7 mouse cellular contexts compared by ENCODE assay signal in the genomic region with DNA sequence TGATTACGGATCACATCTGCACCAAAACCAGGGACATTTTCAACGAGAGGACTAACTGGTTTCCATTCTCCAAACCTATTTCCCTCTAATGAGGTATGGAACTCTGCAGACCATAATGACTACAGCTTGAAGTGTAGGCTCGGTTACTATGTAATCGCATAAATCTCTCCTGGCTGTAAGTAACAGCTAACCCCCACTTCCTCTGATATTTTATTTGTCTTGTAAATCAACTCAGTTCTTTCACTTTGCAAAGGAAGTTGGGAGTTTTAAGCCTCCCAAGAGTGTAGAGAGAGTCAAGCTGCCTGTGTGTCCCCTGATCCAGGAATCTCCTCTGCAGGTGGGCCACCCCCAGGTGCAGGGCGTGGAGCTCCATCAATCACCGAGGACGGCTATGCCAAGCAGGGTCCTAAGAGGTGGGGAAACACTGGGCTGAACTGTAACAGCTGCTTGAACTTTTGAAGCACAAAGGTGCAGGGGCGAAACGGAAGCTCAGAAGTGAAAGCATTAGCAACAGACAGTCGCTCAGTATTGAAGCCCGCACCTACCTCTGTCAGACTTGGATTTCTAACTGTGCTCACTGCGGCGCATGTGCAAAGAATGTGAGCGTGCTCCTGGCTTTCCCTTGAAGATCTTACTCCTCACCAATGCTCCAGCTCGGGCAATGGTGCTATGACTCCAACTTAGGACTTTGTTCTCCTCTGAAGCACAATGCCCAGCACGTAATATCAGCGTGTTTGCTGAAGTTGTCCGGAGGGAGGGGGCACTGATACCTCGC.
DNase-seq lines count a peak whose midpoint lies in the region; ATAC-seq and TF ChIP-seq lines count a peak whose summit lies in the region.

No protein-coding gene starts in this region.

- H3K4me3 ChIP-seq in kidney, postnatal 0 days (replicated peaks; ENCODE audit: low read depth, low read length), result peak overlapping the region; percentile 31
- no peak overlapping the region for H3K4me3 ChIP-seq in midbrain, embryonic 12.5 days

- peak; percentile 85 for ATAC-seq in CD4-positive, CD25-positive, alpha-beta regulatory T cell, adult 4 months
- ATAC-seq in kidney, postnatal 0 days (replicated peaks; ENCODE audit: low FRiP score, low read depth), result peak; percentile 57
- peak; percentile 41; the same call in 1 of the 2 replicates for ATAC-seq in midbrain, embryonic 12.5 days (ENCODE audit: low FRiP score, low read depth)
- no peak for ATAC-seq in monocyte, adult 5-6 weeks (replicated peaks; ENCODE audit: insufficient number of reproducible peaks, low FRiP score, low TSS enrichment, poor library complexity, severe bottlenecking)

- 6% methylated on average over 19 of the region's 19 CpGs for whole genome bisulfite sequencing in kidney, postnatal 0 days
- 59% methylated on average over 19 of the region's 19 CpGs for WGBS in midbrain, embryonic 12.5 days

- peak overlapping the region; percentile 62 for H3K4me2 ChIP-seq in kidney, postnatal 0 days (ENCODE audit: low read length)
- peak overlapping the region; percentile 29 for H3K4me2 ChIP-seq in midbrain, embryonic 12.5 days (replicated peaks)

- peak overlapping the region; percentile 32 for H3K9ac ChIP-seq in kidney, postnatal 0 days (ENCODE audit: low read depth, low read length)
- H3K9ac ChIP-seq in midbrain, embryonic 12.5 days (replicated peaks), result no peak overlapping the region

- H3K27me3 ChIP-seq in kidney, postnatal 0 days (ENCODE audit: insufficient read depth, low read length), result no peaks in the 10 kb centered on the region
- 0 out of 2 replicates have a peak, but pooled peaks cover 15% of the 10 kb centered on the region for H3K27me3 ChIP-seq in midbrain, embryonic 12.5 days

- DNase-seq in B cell, adult 2 months, result peak; percentile 11 to 36
- DNase-seq in forelimb bud, embryonic 11.5 days (ENCODE audit: low read depth, low spot score), result peak; percentile 78
- peak; percentile 91 for DNase-seq in kidney, postnatal 0 days (ENCODE audit: low spot score)
- no peak for DNase-seq in cerebellum, postnatal 4 days (ENCODE audit: low spot score in 2 of 2)

- peaks cover 18% of the 10 kb centered on the region; the same call in 1 of the 2 replicates for H3K4me1 ChIP-seq in kidney, postnatal 0 days (replicated peaks; ENCODE audit: insufficient read depth, low read length)
- H3K4me1 ChIP-seq in midbrain, embryonic 12.5 days, result peaks cover 8% of the 10 kb centered on the region; the same call in 1 of the 2 replicates

- no peaks in the 10 kb centered on the region for H3K9me3 ChIP-seq in kidney, postnatal 0 days (replicated peaks; ENCODE audit: low read length)
- no peaks in the 10 kb centered on the region for H3K9me3 ChIP-seq in midbrain, embryonic 12.5 days

- no peak for TF ChIP-seq CTCF in kidney, postnatal 0 days (IDR thresholded peaks at IDR 0.05; ENCODE audit: low read depth)

- peak overlapping the region; percentile 71 for H3K27ac ChIP-seq in kidney, postnatal 0 days
- no peak overlapping the region for H3K27ac ChIP-seq in midbrain, embryonic 12.5 days (replicated peaks)

- no peaks in the 10 kb centered on the region for H3K36me3 ChIP-seq in kidney, postnatal 0 days (ENCODE audit: insufficient read depth, low read length)
- no peaks in the 10 kb centered on the region for H3K36me3 ChIP-seq in midbrain, embryonic 12.5 days

Comparison
In these comparisons a context has a peak if more than half of its experiments do, and no peak if none do; other contexts are left out.
1. DNase-seq: peak in B cell, adult 2 months (2 of 2), forelimb bud, embryonic 11.5 days (single experiment) and kidney, postnatal 0 days (single experiment); none in cerebellum, postnatal 4 days (0 of 2).